Mouse (Mus musculus) heart, postnatal 0 days (tissue): ENCODE results near the gene Uchl1.

Experiments
- CTCF ChIP-seq: IDR thresholded peaks from 2 replicates; pipeline ENCODE4 v1.5.1; 2016; ENCODE audit warnings: antibody characterized with exemption, control low read depth, low read depth
- EP300 ChIP-seq: IDR thresholded peaks from 2 replicates; pipeline ENCODE4 v1.6.1; 2016; ENCODE audit warnings: antibody characterized with exemption, low read depth

DNA sequence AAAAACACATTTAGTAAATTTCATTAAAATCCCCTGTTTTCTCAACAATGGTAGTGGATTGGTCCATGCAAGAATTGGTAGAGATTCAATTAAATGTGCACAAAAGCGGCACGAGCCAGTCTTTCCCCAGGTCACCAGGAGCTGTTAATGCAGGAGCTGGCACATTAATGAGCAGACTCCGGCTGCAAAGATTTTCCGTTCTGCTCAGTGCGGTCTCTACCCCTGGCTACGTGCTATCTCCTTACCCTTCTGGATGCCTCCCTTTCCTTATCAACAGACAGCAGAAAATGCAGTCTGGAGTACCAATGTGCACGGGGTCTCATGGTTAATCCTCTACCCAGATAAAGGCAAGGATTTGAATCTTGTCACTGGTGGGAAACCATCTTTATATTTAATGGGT, 48.1 kb upstream of the Uchl1 start:
- no peak for TF ChIP-seq CTCF
- no peak for TF ChIP-seq EP300
